Mouse (Mus musculus) forebrain, embryonic 15.5 days (tissue): ENCODE measurements around the gene Git2. TPM values are rescaled to one million over a fixed set of nuclear protein-coding genes. Genes with fewer than 3 reads are reported as not detected.

Experiments
- ATAC-seq: fragments of 200-750 bp; cut with Nextera tagmentation; replicated peaks from 2 replicates; pipeline ENCODE4 v1.8.0; 2017; ENCODE audit warnings: mild to moderate bottlenecking, moderate TSS enrichment, moderate library complexity
- H3K27ac ChIP-seq: fragments of 300-500 bp; sonication (generic); replicated peaks from 2 replicates; pipeline ENCODE4 v1.5.1; 2015; ENCODE audit warnings: mild to moderate bottlenecking, inconsistent platforms
- H3K27me3 ChIP-seq: fragments of 300-500 bp; sonication (generic); 2 replicates; pipeline ENCODE4 v1.6.1; 2015; ENCODE audit warnings: inconsistent platforms
- H3K36me3 ChIP-seq: fragments of 300-500 bp; sonication (generic); 2 replicates; pipeline ENCODE4 v1.6.1; 2015; ENCODE audit warnings: mild to moderate bottlenecking, inconsistent platforms
- H3K4me1 ChIP-seq: fragments of 300-500 bp; sonication (generic); 2 replicates; pipeline ENCODE4 v1.6.1; 2015; ENCODE audit warnings: inconsistent platforms
- H3K4me2 ChIP-seq: fragments of 300-500 bp; sonication (generic); replicated peaks from 2 replicates; pipeline ENCODE4 v1.6.1; 2015; ENCODE audit warnings: mild to moderate bottlenecking, inconsistent platforms
- H3K4me3 ChIP-seq: fragments of 300-500 bp; sonication (generic); 2 replicates; pipeline ENCODE4 v1.5.1; 2015; ENCODE audit warnings: mild to moderate bottlenecking, inconsistent platforms
- H3K9ac ChIP-seq: fragments of 300-500 bp; sonication (generic); replicated peaks from 2 replicates; pipeline ENCODE4 v1.6.1; 2015; ENCODE audit warnings: mild to moderate bottlenecking, inconsistent platforms
- H3K9me3 ChIP-seq: fragments of 300-500 bp; sonication (generic); 2 replicates; pipeline ENCODE4 v1.6.1; 2016; ENCODE audit warnings: inconsistent platforms
- WGBS: fragments of 180-500 bp; shearing (Covaris S2); methylation state at CpG from one replicate; pipeline ENCODE4 v1.1.7; 2015; ENCODE audit warnings: mixed read lengths; 5-methylcytosine and 5-hydroxymethylcytosine counted together
- microRNA-seq: library from miRNA; unstranded; fragments of <30 nt; microRNA quantifications from one replicate; pipeline ENCODE4, GENCODE M21; 2016
- polyA plus RNA-seq: library from polyadenylated mRNA; unstranded; fragments of >200 nt; fragmentation: Nextera tagmentation; extraction: Ambion mirVana; gene quantifications from 2 replicates; pipeline ENCODE4 v1.2.1, GENCODE M21; 2015

Gene Git2
- polyA plus RNA-seq, 1 experiment from 2014 or later, result 46.6 TPM

DNA sequence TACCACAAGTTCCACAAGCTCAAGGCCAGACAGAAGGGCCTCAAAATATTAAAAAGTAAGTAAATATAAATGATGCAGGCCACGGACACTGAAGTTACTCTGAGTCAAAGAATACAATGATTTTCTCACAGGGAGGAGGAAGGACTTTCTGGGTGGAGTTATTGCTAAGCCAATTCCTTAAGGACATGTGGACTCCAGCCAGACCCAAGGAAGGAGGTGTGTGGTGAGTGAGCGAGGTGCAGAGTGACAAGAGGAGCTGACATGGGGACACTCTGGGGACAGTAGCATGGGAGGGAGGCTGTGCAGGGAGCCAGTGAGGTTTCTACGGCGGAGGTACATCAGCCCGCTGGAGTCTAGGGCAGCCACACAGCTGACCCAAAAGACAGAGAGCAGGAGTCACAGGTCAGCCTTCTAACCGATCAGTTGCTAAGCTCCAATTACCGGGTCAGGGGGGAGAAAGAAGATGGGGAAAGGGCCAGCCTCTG lies 88.5 kb downstream of the Git2 start:
- no peak for ATAC-seq
- Histone ChIP-seq H3K9me3 (no peaks in the 10 kb centered on the region), H3K9ac (no peak overlapping the region), H3K4me1 (peaks cover 17% of the 10 kb centered on the region), H3K27me3 (peaks cover 4% of the 10 kb centered on the region; the same call in 1 of the 2 replicates), H3K27ac (no peak overlapping the region), H3K36me3 (no peaks in the 10 kb centered on the region), H3K4me3 (no peak overlapping the region), H3K4me2 (no peak overlapping the region)
- 77% methylated on average over 7 of the region's 7 CpGs for WGBS

DNA sequence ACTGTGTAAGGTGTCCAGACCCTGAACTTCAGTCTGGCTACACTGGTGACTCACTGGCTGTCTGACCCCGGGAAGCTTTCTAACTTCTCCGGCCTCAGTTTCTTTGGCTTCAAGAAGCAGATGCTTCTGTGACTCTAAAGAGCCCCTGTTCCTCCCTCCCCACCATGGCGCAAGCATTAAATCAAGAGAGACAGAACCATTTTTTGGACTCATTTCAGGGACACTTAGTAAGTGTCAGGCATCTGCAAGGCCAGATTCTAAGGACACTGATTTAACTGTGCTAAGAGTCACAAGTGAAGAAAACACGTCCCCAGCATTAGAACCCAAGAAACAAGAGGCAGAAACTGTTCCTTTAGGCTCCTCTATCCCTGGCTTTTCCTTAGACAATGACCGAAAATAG lies 89.3 kb downstream of the Git2 start:
- no peak overlapping the region for H3K4me2 ChIP-seq
- H3K9ac ChIP-seq, result no peak overlapping the region
- no peak for ATAC-seq
- no peaks in the 10 kb centered on the region for H3K9me3 ChIP-seq
- no peak overlapping the region for H3K4me3 ChIP-seq
- no peak overlapping the region for H3K27ac ChIP-seq
- H3K4me1 ChIP-seq, result peaks cover 13% of the 10 kb centered on the region
- H3K27me3 ChIP-seq, result peaks cover 4% of the 10 kb centered on the region; the same call in 1 of the 2 replicates
- 93% methylated on average over 5 of the region's 5 CpGs for WGBS
- no peaks in the 10 kb centered on the region for H3K36me3 ChIP-seq

DNA sequence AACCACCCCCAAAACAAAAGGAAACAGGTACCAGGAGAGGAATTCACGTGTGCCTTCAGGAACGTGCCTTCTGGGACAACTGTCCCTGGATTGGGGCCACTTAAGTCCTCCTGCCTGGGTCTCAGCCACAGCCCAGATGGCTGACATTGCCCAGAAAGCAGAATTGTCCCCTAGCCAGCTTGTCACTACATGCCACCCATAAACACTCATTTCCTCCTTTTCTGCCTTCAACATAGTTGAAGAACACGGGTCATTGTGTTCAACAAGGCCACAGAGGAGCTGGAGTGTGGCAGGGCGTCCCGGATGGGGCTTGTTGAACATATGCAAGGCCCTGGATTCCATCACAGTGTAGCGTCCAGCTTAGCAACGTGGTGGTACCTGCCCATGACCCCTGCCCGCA lies 93.6 kb downstream of the Git2 start:
- Histone ChIP-seq H3K9me3 (no peaks in the 10 kb centered on the region), H3K27ac (no peak overlapping the region)
- 85% methylated on average over 8 of the region's 8 CpGs for WGBS

DNA sequence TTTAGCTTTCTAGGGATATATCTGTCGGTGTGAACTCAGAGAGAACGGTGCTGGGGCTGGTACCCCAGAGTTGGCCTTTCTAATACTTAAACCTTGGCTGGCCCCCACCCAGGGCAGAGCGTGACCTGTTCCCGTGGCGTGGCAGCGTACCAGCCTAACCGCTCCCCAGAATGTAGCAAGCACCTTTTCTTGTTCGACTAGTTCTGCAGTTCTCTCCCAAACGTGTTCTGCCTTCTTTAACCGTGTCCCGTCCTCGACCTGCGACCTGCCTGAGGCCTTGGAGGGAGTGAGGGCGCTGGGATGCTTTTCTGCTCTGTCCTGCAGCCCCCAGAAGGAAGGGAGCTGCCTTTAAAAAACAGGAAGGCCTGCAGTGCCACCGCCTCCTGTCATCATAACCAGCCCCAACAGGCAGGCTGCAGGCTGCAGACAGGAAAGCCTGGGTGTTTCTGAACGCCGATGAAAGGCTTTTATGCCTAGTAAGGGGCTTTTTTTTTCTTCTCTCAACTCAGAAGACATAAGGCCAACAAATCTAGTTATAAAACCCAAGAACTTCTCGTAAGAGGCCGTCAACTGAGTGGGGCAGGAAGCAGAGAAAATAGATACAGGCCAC lies 94.5 kb downstream of the Git2 start:
- H3K9ac ChIP-seq, result no peak overlapping the region
- H3K27ac ChIP-seq, result no peak overlapping the region
- no peak overlapping the region for H3K4me3 ChIP-seq
- H3K4me1 ChIP-seq, result 0 out of 2 replicates have a peak, but pooled peaks cover 7% of the 10 kb centered on the region
- H3K4me2 ChIP-seq, result no peak overlapping the region
- ATAC-seq, result no peak
- 85% methylated on average over 19 of the region's 19 CpGs for WGBS
- H3K27me3 ChIP-seq, result no peaks in the 10 kb centered on the region
- no peaks in the 10 kb centered on the region for H3K36me3 ChIP-seq
- no peaks in the 10 kb centered on the region for H3K9me3 ChIP-seq

More for the DNA sequence above, 93.6 kb downstream of the Git2 start:
- no peaks in the 10 kb centered on the region for H3K36me3 ChIP-seq
- H3K27me3 ChIP-seq, result no peaks in the 10 kb centered on the region
- no peak overlapping the region for H3K4me2 ChIP-seq
- no peak overlapping the region for H3K9ac ChIP-seq
- ATAC-seq, result no peak
- H3K4me1 ChIP-seq, result 0 out of 2 replicates have a peak, but pooled peaks cover 7% of the 10 kb centered on the region
- no peak overlapping the region for H3K4me3 ChIP-seq

DNA sequence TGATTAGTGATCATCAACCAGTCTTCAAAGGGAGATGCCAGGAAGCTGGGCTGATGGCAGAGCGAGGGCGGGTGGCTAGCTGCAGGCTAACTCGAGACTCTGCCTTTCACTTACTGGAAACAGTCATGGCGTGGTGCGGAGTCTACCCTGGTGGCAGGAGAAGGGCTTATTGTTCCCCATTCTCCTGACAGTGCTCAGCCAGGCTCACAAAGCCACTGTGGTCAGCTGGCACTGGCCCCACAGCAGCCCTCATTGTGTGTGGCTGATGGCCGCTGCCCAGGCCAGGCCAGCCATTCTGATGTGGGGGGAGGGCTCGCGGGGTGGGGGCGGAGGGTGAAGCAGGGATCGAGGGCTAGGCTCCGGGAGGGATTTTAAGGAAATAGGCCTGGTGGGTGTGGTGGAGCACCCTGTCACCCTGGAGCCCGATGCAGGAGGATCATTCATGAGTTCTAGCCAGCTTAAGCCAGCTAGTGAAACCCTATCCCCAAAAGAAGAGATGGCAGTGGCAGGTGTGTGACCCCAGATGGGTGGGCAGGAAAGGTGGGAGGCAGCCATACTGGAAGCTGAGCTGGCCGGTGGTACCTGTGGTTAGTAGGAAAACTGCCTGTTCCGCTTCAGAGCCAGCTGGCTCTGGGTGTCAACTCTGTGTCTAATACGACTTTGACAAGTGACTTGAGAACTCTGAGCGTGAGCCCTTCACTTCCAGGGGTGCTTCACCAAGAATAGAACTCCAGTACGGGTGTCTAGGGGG lies 95.3 kb downstream of the Git2 start:
- no peak overlapping the region for H3K4me2 ChIP-seq
- no peak overlapping the region for H3K9ac ChIP-seq
- no peaks in the 10 kb centered on the region for H3K27me3 ChIP-seq
- no peak for ATAC-seq
- no peaks in the 10 kb centered on the region for H3K9me3 ChIP-seq
- H3K36me3 ChIP-seq, result no peaks in the 10 kb centered on the region
- 54% methylated on average over 17 of the region's 17 CpGs for WGBS
- no peak overlapping the region for H3K4me3 ChIP-seq
- 0 out of 2 replicates have a peak, but pooled peaks cover 7% of the 10 kb centered on the region for H3K4me1 ChIP-seq
- H3K27ac ChIP-seq, result no peak overlapping the region

Small RNAs within 50 kb of the gene (microRNA-seq; reads per million reads assigned to microRNA genes)
- not detected for gene Mir7028

Other genes starting within 250 kb of the Git2 start
- gene Fam222a, start 207.5 kb downstream of the Git2 start, polyA plus RNA-seq, result 5.2 and 5.6 TPM in 2 replicates
- 0.56 and 0.88 TPM in 2 replicates for gene Trpv4, start 117.1 kb downstream of the Git2 start, polyA plus RNA-seq
- gene Gltp, start 84.5 kb downstream of the Git2 start, polyA plus RNA-seq, result 36.9 and 39.6 TPM in 2 replicates
- 14.8 and 16.7 TPM in 2 replicates for gene Tchp, start 67.8 kb downstream of the Git2 start, polyA plus RNA-seq
- 31.4 and 32.8 TPM in 2 replicates for gene Ankrd13a, start 840 bp downstream of the Git2 start, polyA plus RNA-seq
- 215 and 218 TPM in 2 replicates for gene 1500011B03Rik, start 48.0 kb upstream of the Git2 start, polyA plus RNA-seq
- gene 4930519G04Rik, start 78.1 kb upstream of the Git2 start, polyA plus RNA-seq, result not detected in 2 replicates
- 1.6 and 2.1 TPM in 2 replicates for gene Gm9936, start 83.2 kb upstream of the Git2 start, polyA plus RNA-seq
- gene Oasl2, start 121.4 kb upstream of the Git2 start, polyA plus RNA-seq, result 2.4 and 2.9 TPM in 2 replicates
- 0.17 and 0.23 TPM in 2 replicates for gene Oasl1, start 147.7 kb upstream of the Git2 start, polyA plus RNA-seq
- 98.1 and 103 TPM in 2 replicates for gene 2210016L21Rik, start 166.6 kb upstream of the Git2 start, polyA plus RNA-seq
- not detected in 2 replicates for gene Hnf1a, start 195.6 kb upstream of the Git2 start, polyA plus RNA-seq
- gene Sppl3, start 235.6 kb upstream of the Git2 start, polyA plus RNA-seq, result 19.2 and 31.7 TPM in 2 replicates